Mouse (Mus musculus): ENCODE measurements around the gene Iqca. TPM values are rescaled to one million over a fixed set of nuclear protein-coding genes. Genes with fewer than 3 reads are reported as not detected.

The Iqca gene
- polyA plus RNA-seq, 1 experiment, result 19.1 TPM

- TF ChIP-seq POLR2A (IDR thresholded peaks at IDR 0.05; ENCODE audit: control insufficient read depth, low read depth, low read length) (no peak), CTCF (IDR thresholded peaks at IDR 0.05; ENCODE audit: control insufficient read depth, insufficient read depth, insufficient replicate concordance, low read depth, low read length) (no peak)
- Histone ChIP-seq H3K27me3 (ENCODE audit: control insufficient read depth, insufficient read depth, low read length) (no peaks in the 10 kb centered on the region), H3K4me3 (ENCODE audit: control insufficient read depth, low read depth, low read length) (no peak overlapping the region), H3K27ac (ENCODE audit: control insufficient read depth, insufficient read depth, low read depth, low read length) (no peak overlapping the region), H3K36me3 (ENCODE audit: control insufficient read depth, insufficient read depth, low read length) (no peaks in the 10 kb centered on the region), H3K4me1 (ENCODE audit: control insufficient read depth, insufficient read depth, low read length) (no peaks in the 10 kb centered on the region)
Observed at GRCm38 (mm10) chr1:90088192-90088990, 64.8 kb downstream of the Iqca start.

DNA sequence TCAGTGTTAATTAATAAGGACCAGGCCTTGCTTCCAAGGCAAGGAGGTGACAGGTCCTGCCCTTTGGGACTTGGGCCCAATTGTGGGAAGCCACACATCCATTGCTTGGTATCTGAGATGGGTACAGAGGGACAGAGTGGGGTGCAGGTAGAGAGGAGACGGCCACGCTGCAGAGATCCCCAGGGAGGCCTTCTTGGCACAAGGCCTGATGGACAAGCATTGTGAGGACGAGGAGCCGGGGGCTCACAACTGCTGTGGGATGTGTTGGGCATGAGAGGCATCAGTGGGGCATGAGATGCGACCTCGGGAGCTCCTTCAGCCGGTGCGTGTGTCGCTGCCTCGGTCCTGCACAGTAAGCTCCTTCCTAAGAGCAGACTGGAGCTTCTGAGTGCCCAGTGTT lies 66.7 kb downstream of the Iqca start:
- TF ChIP-seq CTCF (IDR thresholded peaks at IDR 0.05; ENCODE audit: control insufficient read depth, insufficient read depth, insufficient replicate concordance, low read depth, low read length), result no peak
- no peak for TF ChIP-seq POLR2A (IDR thresholded peaks at IDR 0.05; ENCODE audit: control insufficient read depth, low read depth, low read length)
- H3K4me1 ChIP-seq (ENCODE audit: control insufficient read depth, insufficient read depth, low read length), result no peaks in the 10 kb centered on the region
- H3K27ac ChIP-seq (ENCODE audit: control insufficient read depth, insufficient read depth, low read depth, low read length), result no peak overlapping the region
- no peaks in the 10 kb centered on the region for H3K27me3 ChIP-seq (ENCODE audit: control insufficient read depth, insufficient read depth, low read length)
- no peaks in the 10 kb centered on the region for H3K36me3 ChIP-seq (ENCODE audit: control insufficient read depth, insufficient read depth, low read length)
- H3K4me3 ChIP-seq (ENCODE audit: control insufficient read depth, low read depth, low read length), result no peak overlapping the region

DNA sequence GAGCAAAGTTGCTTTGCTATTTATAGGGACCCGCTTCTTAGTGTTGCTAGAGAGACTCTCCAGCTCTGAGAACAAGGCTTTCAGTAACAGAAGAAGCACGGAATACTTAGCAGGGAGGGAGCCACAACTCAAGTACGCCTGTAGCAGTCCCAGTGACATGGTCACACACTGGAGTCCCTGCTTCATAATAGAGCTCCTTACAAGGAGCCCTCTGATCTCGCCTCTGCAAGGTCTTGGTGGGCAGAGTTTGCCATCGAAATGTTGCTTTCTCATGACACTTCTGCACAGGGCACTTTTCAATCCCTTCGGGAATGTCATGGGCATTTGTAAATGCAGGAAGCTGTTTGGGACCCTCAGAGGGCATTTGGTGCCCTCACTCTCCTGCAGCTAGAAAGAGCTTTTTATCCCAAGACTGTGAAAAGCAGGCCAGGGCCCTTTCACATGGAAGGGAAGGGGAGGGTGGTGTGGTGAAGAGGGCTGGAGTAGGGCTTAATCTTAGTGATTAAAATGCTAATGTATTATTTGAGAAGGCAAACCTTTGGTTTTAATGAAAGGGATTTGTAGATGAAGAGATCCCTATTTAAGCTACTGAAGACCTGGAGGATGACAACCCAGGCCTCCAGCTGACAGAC lies 67.6 kb downstream of the Iqca start:
- no peak overlapping the region for H3K4me3 ChIP-seq (ENCODE audit: control insufficient read depth, low read depth, low read length)
- TF ChIP-seq POLR2A (IDR thresholded peaks at IDR 0.05; ENCODE audit: control insufficient read depth, low read depth, low read length) (no peak), CTCF (IDR thresholded peaks at IDR 0.05; ENCODE audit: control insufficient read depth, insufficient read depth, insufficient replicate concordance, low read depth, low read length) (no peak)
- H3K27me3 ChIP-seq (ENCODE audit: control insufficient read depth, insufficient read depth, low read length), result no peaks in the 10 kb centered on the region
- no peak overlapping the region for H3K27ac ChIP-seq (ENCODE audit: control insufficient read depth, insufficient read depth, low read depth, low read length)
- no peaks in the 10 kb centered on the region for H3K36me3 ChIP-seq (ENCODE audit: control insufficient read depth, insufficient read depth, low read length)
- H3K4me1 ChIP-seq (ENCODE audit: control insufficient read depth, insufficient read depth, low read length), result no peaks in the 10 kb centered on the region

GRCm38 (mm10) chr1:90076291-90076690 lies 76.9 kb downstream of the Iqca start:
- H3K36me3 ChIP-seq (ENCODE audit: control insufficient read depth, insufficient read depth, low read length), result no peaks in the 10 kb centered on the region
- no peaks in the 10 kb centered on the region for H3K4me1 ChIP-seq (ENCODE audit: control insufficient read depth, insufficient read depth, low read length)
- no peak for TF ChIP-seq POLR2A (IDR thresholded peaks at IDR 0.05; ENCODE audit: control insufficient read depth, low read depth, low read length)
- TF ChIP-seq CTCF (IDR thresholded peaks at IDR 0.05; ENCODE audit: control insufficient read depth, insufficient read depth, insufficient replicate concordance, low read depth, low read length), result no peak
- no peak overlapping the region for H3K27ac ChIP-seq (ENCODE audit: control insufficient read depth, insufficient read depth, low read depth, low read length)
- no peaks in the 10 kb centered on the region for H3K27me3 ChIP-seq (ENCODE audit: control insufficient read depth, insufficient read depth, low read length)
- no peak overlapping the region for H3K4me3 ChIP-seq (ENCODE audit: control insufficient read depth, low read depth, low read length)

- Histone ChIP-seq H3K27me3 (ENCODE audit: control insufficient read depth, insufficient read depth, low read length) (no peaks in the 10 kb centered on the region), H3K4me1 (ENCODE audit: control insufficient read depth, insufficient read depth, low read length) (no peaks in the 10 kb centered on the region), H3K27ac (ENCODE audit: control insufficient read depth, insufficient read depth, low read depth, low read length) (no peak overlapping the region), H3K4me3 (ENCODE audit: control insufficient read depth, low read depth, low read length) (no peak overlapping the region), H3K36me3 (ENCODE audit: control insufficient read depth, insufficient read depth, low read length) (no peaks in the 10 kb centered on the region)
- no peak for TF ChIP-seq CTCF (IDR thresholded peaks at IDR 0.05; ENCODE audit: control insufficient read depth, insufficient read depth, insufficient replicate concordance, low read depth, low read length)
Observed at GRCm38 (mm10) chr1:90074779-90075178, 78.4 kb downstream of the Iqca start.

DNA sequence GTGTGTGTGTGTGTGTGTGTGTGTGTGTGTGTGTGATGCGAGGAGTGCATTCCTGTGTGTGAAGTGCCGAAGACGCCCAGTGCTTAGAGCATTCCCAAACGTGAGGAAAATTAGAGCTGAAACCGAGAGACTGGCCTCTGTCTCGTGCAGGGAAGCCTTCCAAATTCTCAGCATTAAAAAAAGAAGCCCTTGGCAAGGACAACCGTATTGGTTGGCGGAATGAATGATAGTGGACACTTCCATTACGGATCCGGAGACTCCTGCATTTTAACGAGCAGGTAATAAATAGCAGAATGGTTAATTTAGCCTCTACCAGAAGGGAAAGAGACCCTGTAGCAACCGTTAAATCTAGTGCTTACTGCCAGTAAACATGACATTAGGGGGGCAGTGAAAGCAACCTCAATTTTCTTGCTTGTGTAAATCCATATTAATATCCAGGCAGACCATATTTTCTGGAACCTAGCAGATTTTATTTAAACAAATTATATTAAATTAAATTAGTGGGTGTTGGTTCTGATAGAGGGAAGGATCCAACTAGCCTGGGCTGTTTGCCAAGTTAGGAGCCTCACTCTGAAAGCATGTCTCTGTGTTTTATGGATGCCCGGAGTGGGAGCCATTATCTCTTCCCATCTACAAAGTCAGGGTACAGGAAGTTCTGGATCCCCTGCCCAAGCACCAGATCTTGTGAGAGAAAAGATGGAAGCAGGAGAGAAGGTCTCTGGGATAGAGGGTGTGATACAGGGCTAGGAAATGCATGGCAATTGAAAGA lies 81.2 kb downstream of the Iqca start:
- H3K36me3 ChIP-seq (ENCODE audit: control insufficient read depth, insufficient read depth, low read length), result no peaks in the 10 kb centered on the region
- no peak for TF ChIP-seq CTCF (IDR thresholded peaks at IDR 0.05; ENCODE audit: control insufficient read depth, insufficient read depth, insufficient replicate concordance, low read depth, low read length)
- TF ChIP-seq POLR2A (IDR thresholded peaks at IDR 0.05; ENCODE audit: control insufficient read depth, low read depth, low read length), result no peak
- no peaks in the 10 kb centered on the region for H3K27me3 ChIP-seq (ENCODE audit: control insufficient read depth, insufficient read depth, low read length)
- no peaks in the 10 kb centered on the region for H3K4me1 ChIP-seq (ENCODE audit: control insufficient read depth, insufficient read depth, low read length)
- H3K27ac ChIP-seq (ENCODE audit: control insufficient read depth, insufficient read depth, low read depth, low read length), result no peak overlapping the region
- no peak overlapping the region for H3K4me3 ChIP-seq (ENCODE audit: control insufficient read depth, low read depth, low read length)

DNA sequence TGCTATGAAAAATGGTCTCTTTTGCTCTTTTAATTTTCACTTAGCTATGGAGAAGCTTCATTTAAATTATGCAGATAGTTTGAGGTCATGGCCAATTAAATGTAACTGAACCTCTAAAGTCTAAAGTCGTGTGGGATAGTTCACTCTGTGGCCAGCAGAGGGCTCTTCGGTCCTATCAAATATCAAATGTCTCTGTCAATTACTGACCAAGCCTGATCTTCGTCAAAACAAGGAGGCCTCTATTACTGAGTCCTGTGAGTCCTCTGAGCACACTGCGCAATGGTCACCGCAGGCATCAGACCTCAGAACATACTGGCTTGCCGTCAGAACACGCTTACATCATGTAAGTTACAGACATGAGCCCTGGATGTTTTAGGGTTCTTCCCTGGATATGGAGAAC lies 92.6 kb downstream of the Iqca start:
- H3K4me1 ChIP-seq (ENCODE audit: control insufficient read depth, insufficient read depth, low read length), result no peaks in the 10 kb centered on the region
- H3K27me3 ChIP-seq (ENCODE audit: control insufficient read depth, insufficient read depth, low read length), result no peaks in the 10 kb centered on the region
- H3K27ac ChIP-seq (ENCODE audit: control insufficient read depth, insufficient read depth, low read depth, low read length), result no peak overlapping the region
- no peak overlapping the region for H3K4me3 ChIP-seq (ENCODE audit: control insufficient read depth, low read depth, low read length)
- TF ChIP-seq POLR2A (IDR thresholded peaks at IDR 0.05; ENCODE audit: control insufficient read depth, low read depth, low read length) (no peak), CTCF (IDR thresholded peaks at IDR 0.05; ENCODE audit: control insufficient read depth, insufficient read depth, insufficient replicate concordance, low read depth, low read length) (no peak)
- no peaks in the 10 kb centered on the region for H3K36me3 ChIP-seq (ENCODE audit: control insufficient read depth, insufficient read depth, low read length)

Measured in testis, adult 2 months (tissue).